ENCODE assay signal across 8 mouse cellular contexts in genomic region chr4:133379861-133380260, GRCm38 (mm10). TPM values are rescaled to one million over a fixed set of nuclear protein-coding genes. Genes with fewer than 3 reads are reported as not detected.
DNase-seq lines count a peak whose midpoint lies in the region; ATAC-seq and TF ChIP-seq lines count a peak whose summit lies in the region.

No protein-coding gene starts in this region.

- 63% methylated on average over 3 of the region's 3 CpGs for WGBS in cerebellum, adult 2 months
- WGBS in lung, embryonic 15.5 days, result 45% methylated on average over 3 of the region's 3 CpGs
- WGBS in intestine, embryonic 16.5 days, result 38% methylated on average over 3 of the region's 3 CpGs
- WGBS in stomach, embryonic 14.5 days, result 54% methylated on average over 3 of the region's 3 CpGs
- WGBS in forebrain, embryonic 15.5 days, result 72% methylated on average over 3 of the region's 3 CpGs

- H3K4me3 ChIP-seq in cerebellum, adult 2 months (replicated peaks; ENCODE audit: insufficient read depth, low read depth, low read length), result no peak overlapping the region
- no peak overlapping the region for H3K4me3 ChIP-seq in lung, embryonic 15.5 days
- H3K4me3 ChIP-seq in intestine, embryonic 16.5 days (ENCODE audit: low read length), result no peak overlapping the region
- H3K4me3 ChIP-seq in stomach, embryonic 14.5 days (ENCODE audit: low read depth, low read length), result no peak overlapping the region
- no peak overlapping the region for H3K4me3 ChIP-seq in forebrain, embryonic 15.5 days

- H3K27ac ChIP-seq in cerebellum, adult 2 months (ENCODE audit: insufficient read depth, low read length), result no peak overlapping the region
- peak overlapping the region; percentile 53 for H3K27ac ChIP-seq in lung, embryonic 15.5 days
- H3K27ac ChIP-seq in intestine, embryonic 16.5 days (ENCODE audit: low read length), result peak overlapping the region; percentile 67
- H3K27ac ChIP-seq in stomach, embryonic 14.5 days (ENCODE audit: low read length), result peak overlapping the region; percentile 64; the same call in 1 of the 2 replicates
- H3K27ac ChIP-seq in forebrain, embryonic 15.5 days (replicated peaks), result no peak overlapping the region

- H3K9ac ChIP-seq in lung, embryonic 15.5 days, result no peak overlapping the region
- no peak overlapping the region for H3K9ac ChIP-seq in intestine, embryonic 16.5 days (ENCODE audit: low read depth, low read length)
- no peak overlapping the region for H3K9ac ChIP-seq in stomach, embryonic 14.5 days (replicated peaks; ENCODE audit: low read depth, low read length)
- H3K9ac ChIP-seq in forebrain, embryonic 15.5 days (replicated peaks), result no peak overlapping the region

- H3K4me1 ChIP-seq in cerebellum, adult 2 months (ENCODE audit: control insufficient read depth, insufficient read depth, low read length), result peaks cover 25% of the 10 kb centered on the region
- peaks cover 49% of the 10 kb centered on the region for H3K4me1 ChIP-seq in lung, embryonic 15.5 days
- peaks cover 43% of the 10 kb centered on the region for H3K4me1 ChIP-seq in intestine, embryonic 16.5 days (ENCODE audit: control insufficient read depth, insufficient read depth, low read length)
- H3K4me1 ChIP-seq in stomach, embryonic 14.5 days (ENCODE audit: control insufficient read depth, insufficient read depth, low read length), result peaks cover 55% of the 10 kb centered on the region
- peaks cover 24% of the 10 kb centered on the region for H3K4me1 ChIP-seq in forebrain, embryonic 15.5 days

- H3K36me3 ChIP-seq in lung, embryonic 15.5 days, result 0 out of 2 replicates have a peak, but pooled peaks cover 2% of the 10 kb centered on the region
- H3K36me3 ChIP-seq in intestine, embryonic 16.5 days (ENCODE audit: control insufficient read depth, insufficient read depth, low read length), result no peaks in the 10 kb centered on the region
- H3K36me3 ChIP-seq in stomach, embryonic 14.5 days (ENCODE audit: control insufficient read depth, insufficient read depth, low read length), result no peaks in the 10 kb centered on the region; the same call in 1 of the 2 replicates
- no peaks in the 10 kb centered on the region for H3K36me3 ChIP-seq in forebrain, embryonic 15.5 days

- H3K4me2 ChIP-seq in lung, embryonic 15.5 days, result no peak overlapping the region
- no peak overlapping the region for H3K4me2 ChIP-seq in intestine, embryonic 16.5 days (ENCODE audit: low read depth, low read length)
- no peak overlapping the region for H3K4me2 ChIP-seq in stomach, embryonic 14.5 days (replicated peaks; ENCODE audit: low read depth, low read length)
- H3K4me2 ChIP-seq in forebrain, embryonic 15.5 days (replicated peaks), result no peak overlapping the region

- no peaks in the 10 kb centered on the region for H3K9me3 ChIP-seq in lung, embryonic 15.5 days
- no peaks in the 10 kb centered on the region for H3K9me3 ChIP-seq in intestine, embryonic 16.5 days (ENCODE audit: control insufficient read depth, low read length)
- H3K9me3 ChIP-seq in stomach, embryonic 14.5 days (ENCODE audit: control insufficient read depth, low read depth, low read length), result no peaks in the 10 kb centered on the region
- H3K9me3 ChIP-seq in forebrain, embryonic 15.5 days, result no peaks in the 10 kb centered on the region

- H3K27me3 ChIP-seq in cerebellum, adult 2 months (ENCODE audit: control insufficient read depth, insufficient read depth, low read length), result no peaks in the 10 kb centered on the region
- H3K27me3 ChIP-seq in lung, embryonic 15.5 days, result no peaks in the 10 kb centered on the region
- H3K27me3 ChIP-seq in intestine, embryonic 16.5 days (replicated peaks; ENCODE audit: control insufficient read depth, insufficient read depth, low read length), result no peaks in the 10 kb centered on the region
- no peaks in the 10 kb centered on the region for H3K27me3 ChIP-seq in stomach, embryonic 14.5 days (ENCODE audit: control insufficient read depth, insufficient read depth, low read length)
- H3K27me3 ChIP-seq in forebrain, embryonic 15.5 days, result no peaks in the 10 kb centered on the region

- TF ChIP-seq POLR2A in cerebellum, adult 2 months (IDR thresholded peaks at IDR 0.05; ENCODE audit: borderline replicate concordance, insufficient read depth, low read length), result no peak

- ATAC-seq in lung, embryonic 15.5 days (ENCODE audit: borderline replicate concordance, extremely low read depth, low FRiP score, low TSS enrichment), result no peak
- ATAC-seq in intestine, embryonic 16.5 days, result no peak
- no peak for ATAC-seq in stomach, embryonic 14.5 days (ENCODE audit: insufficient number of reproducible peaks, insufficient read depth, low FRiP score, low read depth)
- ATAC-seq in forebrain, embryonic 15.5 days (replicated peaks), result no peak

- no peak for TF ChIP-seq CTCF in cerebellum, adult 2 months (IDR thresholded peaks at IDR 0.05; ENCODE audit: borderline replicate concordance, insufficient read depth, low read depth, low read length)

- peak; percentile 18 for DNase-seq in cerebellum, adult 9-10 months
- no peak for DNase-seq in cerebellum, adult 2 months
- no peak for DNase-seq in lung, adult 18-20 months
- DNase-seq in frontal cortex, adult 2 months (ENCODE audit: extremely low spot score in 1 of 2, low spot score in 1 of 2), result no peak

RNA-seq across cellular contexts. Expression of gene Slc9a1, which starts 10.4 kb away (rescaled TPM):
- 47.6 and 49.5 TPM in 2 replicates for polyA plus RNA-seq in cerebellum, adult 2 months (2012; rRNA removed)
- 7.6 and 8.3 TPM in 2 replicates for polyA plus RNA-seq in lung, embryonic 15.5 days (2015; fragmentation: Nextera tagmentation; extraction: Ambion mirVana)
- polyA plus RNA-seq in intestine, embryonic 16.5 days (2015; fragmentation: Nextera tagmentation; extraction: Ambion mirVana), result 9.1 and 9.2 TPM in 2 replicates
- polyA plus RNA-seq in stomach, embryonic 14.5 days (2014; fragmentation: Nextera tagmentation; extraction: Ambion mirVana), result 9.8 and 10.6 TPM in 2 replicates
- polyA plus RNA-seq in frontal cortex, adult 2 months (2012; rRNA removed), result 43.5 and 43.9 TPM in 2 replicates
- polyA plus RNA-seq in forebrain, embryonic 15.5 days (2015; fragmentation: Nextera tagmentation; extraction: Ambion mirVana), result 6.5 and 6.7 TPM in 2 replicates

RNA-seq across cellular contexts. Expression of gene Wdtc1, which starts 26.6 kb away (rescaled TPM):
- polyA plus RNA-seq in cerebellum, adult 2 months (2012; rRNA removed), result 46.3 and 46.6 TPM in 2 replicates
- polyA plus RNA-seq in lung, embryonic 15.5 days (2015; fragmentation: Nextera tagmentation; extraction: Ambion mirVana), result 10.8 and 11.2 TPM in 2 replicates
- 11.4 and 12.8 TPM in 2 replicates for polyA plus RNA-seq in intestine, embryonic 16.5 days (2015; fragmentation: Nextera tagmentation; extraction: Ambion mirVana)
- 18.5 and 19.9 TPM in 2 replicates for polyA plus RNA-seq in stomach, embryonic 14.5 days (2014; fragmentation: Nextera tagmentation; extraction: Ambion mirVana)
- 43.0 and 46.2 TPM in 2 replicates for polyA plus RNA-seq in frontal cortex, adult 2 months (2012; rRNA removed)
- 16.2 and 18.1 TPM in 2 replicates for polyA plus RNA-seq in forebrain, embryonic 15.5 days (2015; fragmentation: Nextera tagmentation; extraction: Ambion mirVana)

Comparison
In these comparisons a context has a peak if more than half of its experiments do, and no peak if none do; other contexts are left out.
1. H3K27ac ChIP-seq: peak in lung, embryonic 15.5 days (single experiment), intestine, embryonic 16.5 days (single experiment) and stomach, embryonic 14.5 days (single experiment); none in cerebellum, adult 2 months (single experiment) and forebrain, embryonic 15.5 days (single experiment).